Mouse (Mus musculus) olfactory bulb, adult 2 months (tissue): Measurements from ENCODE around the gene Ccdc85c.

ENCODE experiments used
- CTCF ChIP-seq: fragments of 200-500 bp; IDR thresholded peaks from 2 replicates; pipeline ENCODE4 v1.5.1; 2012; ENCODE audit warnings: low read depth, mild to moderate bottlenecking, low read length, moderate library complexity; ENCODE audit not compliant: insufficient read depth
- POLR2A ChIP-seq: fragments of 200-500 bp; IDR thresholded peaks from 2 replicates; pipeline ENCODE4 v1.6.1; 2012; ENCODE audit warnings: mild to moderate bottlenecking, low read depth, low read length, moderate library complexity; ENCODE audit not compliant: insufficient read depth

- TF ChIP-seq POLR2A: peak; percentile 21; the same call in 1 of the 2 replicates
- no peak for TF ChIP-seq CTCF
Measured at GRCm38 (mm10) chr12:108275508-108275890, 274 bp upstream of the Ccdc85c start.
